Mouse (Mus musculus) layer of hippocampus, postnatal 36 days (tissue): ENCODE results near the gene Amh. TPM values are rescaled to one million over a fixed set of nuclear protein-coding genes. Genes with fewer than 3 reads are reported as not detected.

Source experiments
- microRNA-seq, 2 experiments: library from miRNA; unstranded; fragments of <30 nt; microRNA quantifications; one replicate each; pipeline ENCODE4 v1.2.0; 2021
- total RNA-seq, 2 experiments: library from RNA; stranded (reverse); gene quantifications; 2 replicates each; pipeline ENCODE4 v1.2.3; 2021

The Amh gene
- total RNA-seq, 2 experiments from 2014 or later = 3.9 to 4.2 TPM

Small RNA genes within 50 kb of the gene (microRNA-seq; reads per million reads assigned to microRNA genes)
- 4.4 to 5.7 reads per million in 2 experiments for gene Mir1982

Other genes starting within 250 kb of the Amh start
- 10 to 100 TPM; 43.9 to 49.3 TPM for gene Rexo1, start 243.7 kb upstream of the Amh start, total RNA-seq
- gene Klf16, start 227.9 kb upstream of the Amh start, total RNA-seq = 10 to 100 TPM; 51.7 to 56.8 TPM
- 100 to 1,000 TPM; 161 to 176 TPM for gene Abhd17a, start 214.9 kb upstream of the Amh start, total RNA-seq
- 10 to 100 TPM; 41.8 to 44.9 TPM for gene Scamp4, start 202.4 kb upstream of the Amh start, total RNA-seq
- 1 to 10 TPM; 3.8 to 4.5 TPM for gene Adat3, start 202.4 kb upstream of the Amh start, total RNA-seq
- gene Gm49322, start 199.2 kb upstream of the Amh start, total RNA-seq = 1 to 10 TPM; 2.6 to 3.1 TPM
- 100 to 1,000 TPM; 216 to 241 TPM for gene Csnk1g2, start 182.4 kb upstream of the Amh start, total RNA-seq
- gene Btbd2, start 148.2 kb upstream of the Amh start, total RNA-seq = 100 to 1,000 TPM; 102 to 106 TPM
- 10 to 100 TPM; 44.7 to 52.3 TPM for gene Mknk2, start 127.1 kb upstream of the Amh start, total RNA-seq
- 10 to 100 TPM; 16.0 to 16.1 TPM for gene Mob3a, start 103.3 kb upstream of the Amh start, total RNA-seq
- 10 to 100 TPM; 49.7 to 57.0 TPM for gene Izumo4, start 103.1 kb upstream of the Amh start, total RNA-seq
- 100 to 1,000 TPM; 142 to 147 TPM for gene Ap3d1, start 63.0 kb upstream of the Amh start, total RNA-seq
- gene Dot1l, start 50.0 kb upstream of the Amh start, total RNA-seq = 10 to 100 TPM; 48.6 to 61.9 TPM
- 10 to 100 TPM; 43.8 to 47.1 TPM for gene Sf3a2, start 7.0 kb upstream of the Amh start, total RNA-seq
- gene Plekhj1, start 6.6 kb upstream of the Amh start, total RNA-seq = 10 to 100 TPM; 73.8 to 74.5 TPM
- 1 to 10 TPM; 2.3 to 2.5 TPM for gene Jsrp1, start 8.3 kb downstream of the Amh start, total RNA-seq
- gene Oaz1, start 21.4 kb downstream of the Amh start, total RNA-seq = 100 to 1,000 TPM; 484 to 486 TPM
- 10 to 100 TPM; 40.1 to 47.7 TPM for gene Lingo3, start 38.8 kb downstream of the Amh start, total RNA-seq
- 10 to 100 TPM; 40.0 to 47.7 TPM for gene Lsm7, start 50.0 kb downstream of the Amh start, total RNA-seq
- 10 to 100 TPM; 56.0 to 67.0 TPM for gene Sppl2b, start 50.0 kb downstream of the Amh start, total RNA-seq
- under 1 TPM; 0.15 to 0.40 TPM for gene Tmprss9, start 66.6 kb downstream of the Amh start, total RNA-seq
- gene Timm13, start 95.7 kb downstream of the Amh start, total RNA-seq = 100 to 1,000 TPM; 142 to 144 TPM
- gene Lmnb2, start 113.0 kb downstream of the Amh start, total RNA-seq = 10 to 100 TPM; 19.6 to 19.7 TPM
- gene Gadd45b, start 124.8 kb downstream of the Amh start, total RNA-seq = 10 to 100 TPM; 17.7 to 19.1 TPM
- gene Gng7, start 209.7 kb downstream of the Amh start, total RNA-seq = 100 to 1,000 TPM; 161 to 175 TPM
- 10 to 100 TPM; 96.5 to 98.1 TPM for gene Diras1, start 220.4 kb downstream of the Amh start, total RNA-seq
- 10 to 100 TPM; 69.6 to 71.4 TPM for gene Slc39a3, start 232.2 kb downstream of the Amh start, total RNA-seq